Mouse (Mus musculus) stomach, postnatal 0 days (tissue): ENCODE measurements around the gene Hnrnph3.
A peak's percentile ranks its signal among the peaks of the same experiment; 100 is the strongest.

Experiments
- CTCF ChIP-seq: IDR thresholded peaks from 2 replicates; pipeline ENCODE4 v1.5.1; 2016; ENCODE audit warnings: antibody characterized with exemption, low read depth, mild to moderate bottlenecking, moderate library complexity
- EP300 ChIP-seq: optimal IDR thresholded peaks from 2 replicates; pipeline ENCODE3; 2016; ENCODE audit warnings: antibody characterized with exemption

- TF ChIP-seq CTCF (peak; percentile 65), EP300 (no peak)
Measured at GRCm38 (mm10) chr10:63043154-63043553, 19.1 kb upstream of the Hnrnph3 start.
